Mouse (Mus musculus): ENCODE measurements around the gene Wrnip1. TPM values are rescaled to one million over a fixed set of nuclear protein-coding genes. Genes with fewer than 3 reads are reported as not detected.
"Not testable (repeated sequence)": the region's sequence is repeated elsewhere in the genome, so short reads cannot be mapped to it uniquely, and the experiment has no call there.

The Wrnip1 gene
- polyA plus RNA-seq, 1 experiment from 2014 or later: 13.0 TPM

- Histone ChIP-seq H3K4me3 (no peak overlapping the region), H3K36me3 (replicated peaks) (no peaks in the 10 kb centered on the region), H3K9me3 (no peaks in the 10 kb centered on the region), H3K27ac (no peak overlapping the region), H3K4me1 (no peaks in the 10 kb centered on the region), H3K27me3 (ENCODE audit: poor library complexity, severe bottlenecking) (no peaks in the 10 kb centered on the region)
- 91% methylated on average over 3 of the region's 3 CpGs for whole genome bisulfite sequencing
- DNase-seq (ENCODE audit: extremely low spot score, low spot score): no peak
These were observed 39.5 kb downstream of the Wrnip1 start for GRCm38 (mm10) chr13:32841349-32841748.

- H3K27me3 ChIP-seq (ENCODE audit: poor library complexity, severe bottlenecking): no peaks in the 10 kb centered on the region; the same call in 1 of the 2 replicates
- no peaks in the 10 kb centered on the region for H3K36me3 ChIP-seq (replicated peaks)
- no peak overlapping the region for H3K27ac ChIP-seq
- no peak for DNase-seq (ENCODE audit: extremely low spot score, low spot score)
- H3K4me1 ChIP-seq: no peaks in the 10 kb centered on the region
- H3K4me3 ChIP-seq: no peak overlapping the region
- H3K9me3 ChIP-seq: no peaks in the 10 kb centered on the region
These were observed 44.4 kb downstream of the Wrnip1 start for GRCm38 (mm10) chr13:32846221-32846620.

GRCm38 (mm10) chr13:32849092-32849491 is 47.3 kb downstream of the Wrnip1 start:
- H3K36me3 ChIP-seq (replicated peaks): no peaks in the 10 kb centered on the region
- no peak overlapping the region for H3K4me3 ChIP-seq
- no peaks in the 10 kb centered on the region; the same call in 1 of the 2 replicates for H3K27me3 ChIP-seq (ENCODE audit: poor library complexity, severe bottlenecking)
- 0 out of 2 replicates have a peak, but pooled peaks cover 5% of the 10 kb centered on the region for H3K4me1 ChIP-seq
- no peaks in the 10 kb centered on the region for H3K9me3 ChIP-seq
- WGBS: 83% methylated on average over 4 of the region's 4 CpGs
- H3K27ac ChIP-seq: no peak overlapping the region
- DNase-seq (ENCODE audit: extremely low spot score, low spot score): no peak

GRCm38 (mm10) chr13:32849531-32850123 is 47.8 kb downstream of the Wrnip1 start:
- H3K4me3 ChIP-seq: no peak overlapping the region
- no peaks in the 10 kb centered on the region for H3K9me3 ChIP-seq
- DNase-seq (ENCODE audit: extremely low spot score, low spot score): no peak
- H3K27me3 ChIP-seq (ENCODE audit: poor library complexity, severe bottlenecking): no peaks in the 10 kb centered on the region; the same call in 1 of the 2 replicates
- 0 out of 2 replicates have a peak, but pooled peaks cover 5% of the 10 kb centered on the region for H3K4me1 ChIP-seq
- H3K36me3 ChIP-seq (replicated peaks): no peaks in the 10 kb centered on the region
- H3K27ac ChIP-seq: no peak overlapping the region

GRCm38 (mm10) chr13:32850156-32850555 is 48.3 kb downstream of the Wrnip1 start:
- no peak overlapping the region for H3K4me3 ChIP-seq
- H3K27ac ChIP-seq: no peak overlapping the region
- 0 out of 2 replicates have a peak, but pooled peaks cover 5% of the 10 kb centered on the region for H3K4me1 ChIP-seq
- no peaks in the 10 kb centered on the region for H3K9me3 ChIP-seq
- DNase-seq (ENCODE audit: extremely low spot score, low spot score): no peak
- no peaks in the 10 kb centered on the region for H3K36me3 ChIP-seq (replicated peaks)
- H3K27me3 ChIP-seq (ENCODE audit: poor library complexity, severe bottlenecking): no peaks in the 10 kb centered on the region; the same call in 1 of the 2 replicates
- 64% methylated on average over 1 of the region's 1 CpGs for WGBS

GRCm38 (mm10) chr13:32850668-32851404 is 49.0 kb downstream of the Wrnip1 start, which contains the start of gene Serpinb1a:
Gene Serpinb1a (minus strand): TSS chr13:32851185.
- no peaks in the 10 kb centered on the region for H3K36me3 ChIP-seq (replicated peaks)
- no peaks in the 10 kb centered on the region; the same call in 1 of the 2 replicates for H3K27me3 ChIP-seq (ENCODE audit: poor library complexity, severe bottlenecking)
- 0 out of 2 replicates have a peak, but pooled peaks cover 5% of the 10 kb centered on the region for H3K4me1 ChIP-seq
- WGBS: 72% methylated on average over 10 of the region's 10 CpGs
- no peak for DNase-seq (ENCODE audit: extremely low spot score, low spot score)
- no peaks in the 10 kb centered on the region for H3K9me3 ChIP-seq
- H3K27ac ChIP-seq: no peak within 1 kb of the TSS
- H3K4me3 ChIP-seq: no peak within 1 kb of the TSS

GRCm38 (mm10) chr13:32851967-32852366 is 50.1 kb downstream of the Wrnip1 start:
- H3K36me3 ChIP-seq (replicated peaks): no peaks in the 10 kb centered on the region
- H3K9me3 ChIP-seq: no peaks in the 10 kb centered on the region
- WGBS: 13% methylated on average over 7 of the region's 7 CpGs
- H3K4me3 ChIP-seq: no peak overlapping the region
- no peak for DNase-seq (ENCODE audit: extremely low spot score, low spot score)
- H3K27ac ChIP-seq: no peak overlapping the region
- H3K27me3 ChIP-seq (ENCODE audit: poor library complexity, severe bottlenecking): no peaks in the 10 kb centered on the region; the same call in 1 of the 2 replicates
- H3K4me1 ChIP-seq: 0 out of 2 replicates have a peak, but pooled peaks cover 5% of the 10 kb centered on the region

- Histone ChIP-seq H3K9me3 (no peaks in the 10 kb centered on the region), H3K4me3 (no peak overlapping the region), H3K36me3 (replicated peaks) (no peaks in the 10 kb centered on the region), H3K27ac (no peak overlapping the region), H3K27me3 (ENCODE audit: poor library complexity, severe bottlenecking) (no peaks in the 10 kb centered on the region; the same call in 1 of the 2 replicates), H3K4me1 (0 out of 2 replicates have a peak, but pooled peaks cover 5% of the 10 kb centered on the region)
- 94% methylated on average over 4 of the region's 4 CpGs for WGBS
- no peak for DNase-seq (ENCODE audit: extremely low spot score, low spot score)
These were observed 50.7 kb downstream of the Wrnip1 start for GRCm38 (mm10) chr13:32852539-32852938.

- Histone ChIP-seq H3K9me3 (no peaks in the 10 kb centered on the region), H3K4me3 (no peak overlapping the region), H3K27me3 (ENCODE audit: poor library complexity, severe bottlenecking) (no peaks in the 10 kb centered on the region; the same call in 1 of the 2 replicates), H3K36me3 (replicated peaks) (no peaks in the 10 kb centered on the region), H3K27ac (no peak overlapping the region), H3K4me1 (0 out of 2 replicates have a peak, but pooled peaks cover 5% of the 10 kb centered on the region)
- WGBS: 62% methylated on average over 2 of the region's 2 CpGs
- no peak for DNase-seq (ENCODE audit: extremely low spot score, low spot score)
These were observed 51.2 kb downstream of the Wrnip1 start for GRCm38 (mm10) chr13:32853073-32853472.

GRCm38 (mm10) chr13:32860821-32861220 is 59.0 kb downstream of the Wrnip1 start:
- Histone ChIP-seq H3K9me3 (no peaks in the 10 kb centered on the region), H3K27ac (no peak overlapping the region), H3K36me3 (replicated peaks) (no peaks in the 10 kb centered on the region), H3K4me1 (no peaks in the 10 kb centered on the region), H3K27me3 (ENCODE audit: poor library complexity, severe bottlenecking) (no peaks in the 10 kb centered on the region), H3K4me3 (no peak overlapping the region)
- DNase-seq (ENCODE audit: extremely low spot score, low spot score): no peak
- WGBS: 87% methylated on average over 3 of the region's 3 CpGs

- no peaks in the 10 kb centered on the region for H3K9me3 ChIP-seq
- no peak overlapping the region for H3K27ac ChIP-seq
- H3K4me3 ChIP-seq: no peak overlapping the region
- no peak for DNase-seq (ENCODE audit: extremely low spot score, low spot score)
- no peaks in the 10 kb centered on the region for H3K36me3 ChIP-seq (replicated peaks)
- H3K27me3 ChIP-seq (ENCODE audit: poor library complexity, severe bottlenecking): no peaks in the 10 kb centered on the region
- no peaks in the 10 kb centered on the region for H3K4me1 ChIP-seq
These were observed 61.6 kb downstream of the Wrnip1 start for GRCm38 (mm10) chr13:32863456-32863855.

GRCm38 (mm10) chr13:32864529-32864928 is 62.7 kb downstream of the Wrnip1 start:
- WGBS: 84% methylated on average over 3 of the region's 3 CpGs
- not testable (repeated sequence) for H3K36me3 ChIP-seq (replicated peaks); DNase-seq (ENCODE audit: extremely low spot score, low spot score); H3K9me3 ChIP-seq; H3K4me3 ChIP-seq; H3K4me1 ChIP-seq; H3K27me3 ChIP-seq (ENCODE audit: poor library complexity, severe bottlenecking); H3K27ac ChIP-seq

GRCm38 (mm10) chr13:32865591-32865990 is 63.8 kb downstream of the Wrnip1 start:
- no peak for DNase-seq (ENCODE audit: extremely low spot score, low spot score)
- H3K36me3 ChIP-seq (replicated peaks): no peaks in the 10 kb centered on the region
- 69% methylated on average over 2 of the region's 2 CpGs for WGBS
- no peaks in the 10 kb centered on the region for H3K9me3 ChIP-seq
- H3K27ac ChIP-seq: no peak overlapping the region
- no peak overlapping the region for H3K4me3 ChIP-seq
- H3K27me3 ChIP-seq (ENCODE audit: poor library complexity, severe bottlenecking): no peaks in the 10 kb centered on the region
- no peaks in the 10 kb centered on the region for H3K4me1 ChIP-seq

Data from forebrain, embryonic 10.5 days (tissue).